Mouse (Mus musculus): ENCODE data around the gene Zbtb25. TPM values are rescaled to one million over a fixed set of nuclear protein-coding genes. Genes with fewer than 3 reads are reported as not detected.

Gene Zbtb25
- total and polyA plus RNA-seq, 3 experiments: 5.5 to 12.3 TPM; not detected in 1

- TF ChIP-seq ELF1 (IDR thresholded peaks at IDR 0.05; ENCODE audit: low read depth, low read length) (no peak), POLR2A (IDR thresholded peaks at IDR 0.05; ENCODE audit: control insufficient read depth in 1 of 2, insufficient read depth in 1 of 2, low read depth in 1 of 2, low read length in 2 of 2, poor library complexity in 1 of 2) (peak; percentile 67 to 91; a peak in 2 of 4 replicates), ZC3H11A (IDR thresholded peaks at IDR 0.05; ENCODE audit: low read depth, low read length) (no peak), HCFC1 (IDR thresholded peaks at IDR 0.05; ENCODE audit: low read depth, low read length) (no peak)
These were observed 7.7 kb downstream of the Zbtb25 start (continued) for GRCm38 (mm10) chr12:76361405-76362302.

- Histone ChIP-seq H3K27me3 (ENCODE audit: control insufficient read depth in 1 of 2, insufficient read depth in 2 of 2, low read length in 2 of 2) (no peaks in the 10 kb centered on the region), H3K4me3 (ENCODE audit: control insufficient read depth in 1 of 2, insufficient read depth in 1 of 2, low read depth in 2 of 2, low read length in 2 of 2) (peak overlapping the region; percentile 0 to 22; a peak in 3 of 4 replicates), H3K79me2 (ENCODE audit: control insufficient read depth, insufficient read depth, low read length, poor library complexity) (peaks cover 13% of the 10 kb centered on the region), H3K9me3 (replicated peaks; ENCODE audit: insufficient read depth, low read length) (no peaks in the 10 kb centered on the region), H3K9ac (ENCODE audit: control insufficient read depth, low read depth, low read length, poor library complexity, severe bottlenecking) (peak overlapping the region; percentile 85), H3K36me3 (ENCODE audit: control insufficient read depth in 1 of 2, insufficient read depth in 2 of 2, low read length in 2 of 2) (peaks cover 0 to 37% of the 10 kb centered on the region in 2 experiments; a peak in 2 of 4 replicates), H3K27ac (ENCODE audit: control insufficient read depth, low read depth, low read length) (peak overlapping the region; percentile 98), H3K4me1 (ENCODE audit: control insufficient read depth in 1 of 2, insufficient read depth in 2 of 2, low read length in 2 of 2) (peaks cover 20 to 28% of the 10 kb centered on the region in 2 experiments)
- peak; percentile 51 for DNase-seq (ENCODE audit: low read depth, low spot score)
- TF ChIP-seq MAX (IDR thresholded peaks at IDR 0.05; ENCODE audit: low read length) (no peak), CTCF (IDR thresholded peaks at IDR 0.05 in 2 of 3, conservative IDR thresholded peaks at IDR 0.05 in 1 of 3; ENCODE audit: control insufficient read depth in 1 of 3, insufficient read depth in 1 of 3, low read depth in 2 of 3, low read length in 3 of 3, poor library complexity in 1 of 3, severe bottlenecking in 1 of 3) (no peak), UBTF (IDR thresholded peaks at IDR 0.05; ENCODE audit: borderline replicate concordance, insufficient read depth, low read depth, low read length) (no peak), ZKSCAN1 (IDR thresholded peaks at IDR 0.05; ENCODE audit: low read depth, low read length) (no peak), MYC (IDR thresholded peaks at IDR 0.05; ENCODE audit: low read depth, low read length) (peak; percentile 46; the same call in 1 of the 2 replicates), CHD2 (IDR thresholded peaks at IDR 0.05; ENCODE audit: low read length) (no peak), SIN3A (IDR thresholded peaks at IDR 0.05; ENCODE audit: low read length) (no peak), MAFK (IDR thresholded peaks at IDR 0.05; ENCODE audit: borderline replicate concordance, low read depth, low read length) (no peak), BHLHE40 (IDR thresholded peaks at IDR 0.05; ENCODE audit: borderline replicate concordance, low read depth, low read length) (no peak), E2F4 (IDR thresholded peaks at IDR 0.05; ENCODE audit: borderline replicate concordance, low read depth, low read length) (no peak), MAZ (IDR thresholded peaks at IDR 0.05; ENCODE audit: low read depth, low read length) (no peak), NELFE (IDR thresholded peaks at IDR 0.05; ENCODE audit: low read depth, low read length) (0 out of 2 replicates have a peak, but pooled peaks have one; percentile 16), TBP (IDR thresholded peaks at IDR 0.05; ENCODE audit: low read depth, low read length) (no peak), POLR2AphosphoS2 (IDR thresholded peaks at IDR 0.05; ENCODE audit: low read length) (no peak), CHD1 (IDR thresholded peaks at IDR 0.05; ENCODE audit: low read depth, low read length) (0 out of 2 replicates have a peak, but pooled peaks have one; percentile 78), POLR2AphosphoS5 (IDR thresholded peaks at IDR 0.05; ENCODE audit: borderline replicate concordance, low read depth, low read length) (no peak), USF2 (IDR thresholded peaks at IDR 0.05; ENCODE audit: borderline replicate concordance in 1 of 2, insufficient read depth in 1 of 2, low read depth in 1 of 2, low read length in 2 of 2) (no peak), NRF1 (IDR thresholded peaks at IDR 0.05; ENCODE audit: insufficient read depth, low read depth, low read length, poor library complexity, severe bottlenecking) (no peak), KAT2A (conservative IDR thresholded peaks at IDR 0.05; ENCODE audit: low read depth, low read length) (no peak)
These were observed 8.5 kb downstream of the Zbtb25 start for GRCm38 (mm10) chr12:76360868-76361267.
